Mouse (Mus musculus) small intestine, adult 2 months (tissue): Measurements from ENCODE around the gene Syne1.

Experiments used
- CTCF ChIP-seq: fragments of 200-500 bp; IDR thresholded peaks from 2 replicates; pipeline ENCODE4 v1.5.1; 2012; ENCODE audit warnings: low read depth, mild to moderate bottlenecking, control low read depth, inconsistent platforms, low read length, moderate library complexity, mixed read lengths; ENCODE audit not compliant: insufficient replicate concordance, insufficient read length; ENCODE audit errors: extremely low read depth
- POLR2A ChIP-seq: fragments of 200-500 bp; IDR thresholded peaks from 2 replicates; pipeline ENCODE4 v1.6.1; 2012; ENCODE audit warnings: low read depth, mild to moderate bottlenecking, control low read depth, inconsistent platforms, low read length, moderate library complexity

GRCm38 (mm10) chr10:4971586-4971985 is 579.7 kb downstream of the Syne1 start:
- TF ChIP-seq POLR2A (no peak), CTCF (no peak)
